Mouse (Mus musculus): ENCODE measurements around the gene Ambp. TPM values are rescaled to one million over a fixed set of nuclear protein-coding genes. Genes with fewer than 3 reads are reported as not detected.

Gene Ambp
- polyA plus RNA-seq, 1 experiment from 2014 or later, result 2,449 TPM

- Histone ChIP-seq H3K4me3 (ENCODE audit: low read depth, low read length) (no peak overlapping the region), H3K27ac (ENCODE audit: low read depth) (no peak overlapping the region), H3K9me3 (ENCODE audit: low read length) (no peaks in the 10 kb centered on the region), H3K9ac (replicated peaks) (no peak overlapping the region), H3K27me3 (ENCODE audit: insufficient read depth, low read length) (no peaks in the 10 kb centered on the region), H3K4me1 (ENCODE audit: insufficient read depth) (no peaks in the 10 kb centered on the region; the same call in 1 of the 2 replicates), H3K36me3 (replicated peaks; ENCODE audit: insufficient read depth, low read length) (no peaks in the 10 kb centered on the region), H3K4me2 (ENCODE audit: low read depth, low read length) (no peak overlapping the region)
- DNase-seq (peak; percentile 70), ATAC-seq (peak; percentile 59)
- 7% methylated on average over 5 of the region's 5 CpGs for WGBS (ENCODE audit: insufficient replicate concordance)
- no peak for TF ChIP-seq EP300 (IDR thresholded peaks at IDR 0.05; ENCODE audit: low read depth)
- peak; percentile 91 for TF ChIP-seq CTCF (IDR thresholded peaks at IDR 0.05; ENCODE audit: low read depth)
Observed at GRCm38 (mm10) chr4:63181556-63181955, 27.0 kb upstream of the Ambp start.

- Histone ChIP-seq H3K27ac (ENCODE audit: low read depth) (peak within 1 kb of the TSS; percentile 66; the same call in 1 of the 2 replicates), H3K4me1 (ENCODE audit: insufficient read depth) (no peaks in the 10 kb centered on the region), H3K9me3 (ENCODE audit: low read length) (no peaks in the 10 kb centered on the region), H3K4me3 (ENCODE audit: low read depth, low read length) (no peak within 1 kb of the TSS), H3K4me2 (ENCODE audit: low read depth, low read length) (0 out of 2 replicates have a peak within 1 kb of the TSS, but pooled peaks have one; percentile 47), H3K36me3 (replicated peaks; ENCODE audit: insufficient read depth, low read length) (no peaks in the 10 kb centered on the region), H3K27me3 (ENCODE audit: insufficient read depth, low read length) (no peaks in the 10 kb centered on the region), H3K9ac (replicated peaks) (no peak within 1 kb of the TSS)
- DNase-seq (peak; percentile 29), ATAC-seq (peak; percentile 98)
- no peak for TF ChIP-seq CTCF (IDR thresholded peaks at IDR 0.05; ENCODE audit: low read depth)
- TF ChIP-seq EP300 (IDR thresholded peaks at IDR 0.05; ENCODE audit: low read depth), result no peak
- WGBS (ENCODE audit: insufficient replicate concordance), result 56% methylated on average over 4 of the region's 4 CpGs
Observed at GRCm38 (mm10) chr4:63171969-63172685, 17.5 kb upstream of the Ambp start, which contains the start of gene Kif12. Kif12 (minus strand) TSS chr4:63172131.

GRCm38 (mm10) chr4:63171122-63171521, 16.5 kb upstream of the Ambp start:
- no peaks in the 10 kb centered on the region for H3K9me3 ChIP-seq (ENCODE audit: low read length)
- H3K27ac ChIP-seq (ENCODE audit: low read depth), result no peak overlapping the region
- H3K4me2 ChIP-seq (ENCODE audit: low read depth, low read length), result 0 out of 2 replicates have a peak overlapping the region, but pooled peaks have one; percentile 47
- WGBS (ENCODE audit: insufficient replicate concordance), result 28% methylated on average over 24 of the region's 24 CpGs
- DNase-seq (no peak), ATAC-seq (no peak)
- H3K9ac ChIP-seq (replicated peaks), result no peak overlapping the region
- no peak overlapping the region for H3K4me3 ChIP-seq (ENCODE audit: low read depth, low read length)
- H3K4me1 ChIP-seq (ENCODE audit: insufficient read depth), result no peaks in the 10 kb centered on the region
- TF ChIP-seq CTCF (IDR thresholded peaks at IDR 0.05; ENCODE audit: low read depth) (no peak), EP300 (IDR thresholded peaks at IDR 0.05; ENCODE audit: low read depth) (no peak)
- no peaks in the 10 kb centered on the region for H3K27me3 ChIP-seq (ENCODE audit: insufficient read depth, low read length)
- no peaks in the 10 kb centered on the region for H3K36me3 ChIP-seq (replicated peaks; ENCODE audit: insufficient read depth, low read length)

- Histone ChIP-seq H3K4me3 (ENCODE audit: low read depth, low read length) (no peak overlapping the region), H3K9ac (replicated peaks) (no peak overlapping the region), H3K27me3 (ENCODE audit: insufficient read depth, low read length) (no peaks in the 10 kb centered on the region), H3K4me2 (ENCODE audit: low read depth, low read length) (no peak overlapping the region), H3K27ac (ENCODE audit: low read depth) (no peak overlapping the region), H3K4me1 (ENCODE audit: insufficient read depth) (no peaks in the 10 kb centered on the region), H3K36me3 (replicated peaks; ENCODE audit: insufficient read depth, low read length) (no peaks in the 10 kb centered on the region), H3K9me3 (ENCODE audit: low read length) (no peaks in the 10 kb centered on the region)
- DNase-seq, result no peak
- TF ChIP-seq EP300 (IDR thresholded peaks at IDR 0.05; ENCODE audit: low read depth) (no peak), CTCF (IDR thresholded peaks at IDR 0.05; ENCODE audit: low read depth) (no peak)
- ATAC-seq, result no peak
- 87% methylated on average over 4 of the region's 4 CpGs for WGBS (ENCODE audit: insufficient replicate concordance)
Observed at GRCm38 (mm10) chr4:63170061-63170460, 15.5 kb upstream of the Ambp start.

- no peak overlapping the region for H3K9ac ChIP-seq (replicated peaks)
- WGBS (ENCODE audit: insufficient replicate concordance), result 70% methylated on average over 5 of the region's 5 CpGs
- no peak overlapping the region for H3K4me3 ChIP-seq (ENCODE audit: low read depth, low read length)
- no peaks in the 10 kb centered on the region for H3K27me3 ChIP-seq (ENCODE audit: insufficient read depth, low read length)
- H3K36me3 ChIP-seq (replicated peaks; ENCODE audit: insufficient read depth, low read length), result no peaks in the 10 kb centered on the region
- ATAC-seq (no peak), DNase-seq (no peak)
- TF ChIP-seq EP300 (IDR thresholded peaks at IDR 0.05; ENCODE audit: low read depth) (no peak), CTCF (IDR thresholded peaks at IDR 0.05; ENCODE audit: low read depth) (no peak)
- no peak overlapping the region for H3K27ac ChIP-seq (ENCODE audit: low read depth)
- H3K4me1 ChIP-seq (ENCODE audit: insufficient read depth), result no peaks in the 10 kb centered on the region
- no peaks in the 10 kb centered on the region for H3K9me3 ChIP-seq (ENCODE audit: low read length)
- H3K4me2 ChIP-seq (ENCODE audit: low read depth, low read length), result no peak overlapping the region
Observed at GRCm38 (mm10) chr4:63166323-63166722, 11.7 kb upstream of the Ambp start.

- WGBS (ENCODE audit: insufficient replicate concordance), result 71% methylated on average over 4 of the region's 4 CpGs
- no peak for ATAC-seq
- Histone ChIP-seq H3K4me2 (ENCODE audit: low read depth, low read length) (no peak overlapping the region), H3K4me1 (ENCODE audit: insufficient read depth) (no peaks in the 10 kb centered on the region), H3K27ac (ENCODE audit: low read depth) (no peak overlapping the region), H3K9me3 (ENCODE audit: low read length) (no peaks in the 10 kb centered on the region), H3K9ac (replicated peaks) (no peak overlapping the region), H3K27me3 (ENCODE audit: insufficient read depth, low read length) (no peaks in the 10 kb centered on the region), H3K36me3 (replicated peaks; ENCODE audit: insufficient read depth, low read length) (no peaks in the 10 kb centered on the region), H3K4me3 (ENCODE audit: low read depth, low read length) (no peak overlapping the region)
- DNase-seq, result no peak
- TF ChIP-seq CTCF (IDR thresholded peaks at IDR 0.05; ENCODE audit: low read depth), result no peak
- no peak for TF ChIP-seq EP300 (IDR thresholded peaks at IDR 0.05; ENCODE audit: low read depth)
Observed at GRCm38 (mm10) chr4:63165636-63166035, 11.0 kb upstream of the Ambp start.

Data from liver, postnatal 0 days (tissue).